Mouse (Mus musculus): ENCODE measurements around the gene Zfp935.
"Not testable (repeated sequence)": the region's sequence is repeated elsewhere in the genome, so short reads cannot be mapped to it uniquely, and the experiment has no call there.

Gene Zfp935

DNA sequence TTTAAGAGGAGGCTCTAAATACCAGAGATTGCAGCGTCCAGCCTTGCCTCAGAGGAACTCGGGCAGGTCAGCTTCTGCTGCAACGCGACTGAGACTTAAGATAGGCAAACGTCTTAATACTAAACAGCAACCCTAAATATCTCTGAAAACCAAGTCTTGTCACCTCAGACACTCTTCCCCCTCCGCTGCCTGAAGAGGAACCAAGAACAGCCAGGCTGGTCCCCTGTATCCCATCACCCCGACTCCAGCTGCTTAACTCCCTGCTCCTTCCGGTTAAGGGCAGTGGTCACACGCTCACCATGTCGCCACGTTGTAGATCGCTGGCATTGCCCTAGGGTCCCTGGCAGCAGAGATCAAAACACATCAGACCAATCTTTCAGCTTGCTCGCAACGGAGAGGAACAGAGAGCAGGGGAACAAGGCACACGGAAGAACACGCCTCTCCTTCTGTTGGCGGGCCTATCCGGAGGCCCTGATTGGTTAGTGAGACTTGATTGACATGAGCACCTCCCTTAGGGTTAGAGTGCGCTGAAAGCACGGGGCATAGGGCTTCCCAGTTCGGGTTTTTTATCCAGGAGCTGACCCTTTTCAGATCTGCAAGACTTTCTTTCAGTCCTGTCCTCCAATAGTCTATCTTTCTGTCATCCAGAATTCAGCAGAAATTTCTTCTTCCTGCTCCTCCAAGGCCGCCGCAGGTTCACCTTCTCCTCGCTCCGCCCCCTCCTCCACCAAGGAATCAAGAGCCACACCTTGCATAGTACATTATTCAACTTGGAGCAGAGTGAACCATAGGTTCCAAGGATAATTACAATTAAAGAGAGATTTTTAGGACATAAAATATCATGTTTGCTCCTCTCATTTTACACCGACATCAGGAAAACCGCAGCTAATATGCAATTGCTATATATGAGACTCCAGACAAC lies at the start of gene Zfp935:
Gene Zfp935, minus strand, starts transcription at position 323 of the 922 bp plus-strand sequence.
- DNase-seq (ENCODE audit: low spot score) = peak; percentile 70

DNA sequence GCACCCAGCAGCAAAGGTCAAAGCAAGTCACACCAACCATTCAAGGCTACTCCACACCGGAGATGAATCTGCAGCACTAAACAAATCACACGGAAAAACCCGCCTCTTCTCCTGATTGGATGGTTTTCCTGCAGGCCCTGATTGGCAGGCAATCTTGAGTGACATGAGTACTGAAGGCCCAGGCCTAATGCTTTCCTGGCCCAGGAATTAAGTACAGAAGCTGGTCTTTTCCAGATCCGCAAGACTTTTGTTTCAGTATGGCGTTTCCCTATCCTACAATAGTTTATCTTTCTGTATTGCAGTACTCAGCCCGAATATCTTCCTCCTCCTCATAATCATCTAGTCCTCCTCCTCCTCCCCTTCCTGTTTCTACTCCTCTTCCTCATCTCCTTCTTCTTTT lies 12.8 kb upstream of the Zfp935 start, which contains the start of gene Zfp934:
Gene Zfp934, minus strand, starts transcription at position 101 of the 400 bp plus-strand sequence.
- DNase-seq (ENCODE audit: low spot score) = not testable (repeated sequence)

DNA sequence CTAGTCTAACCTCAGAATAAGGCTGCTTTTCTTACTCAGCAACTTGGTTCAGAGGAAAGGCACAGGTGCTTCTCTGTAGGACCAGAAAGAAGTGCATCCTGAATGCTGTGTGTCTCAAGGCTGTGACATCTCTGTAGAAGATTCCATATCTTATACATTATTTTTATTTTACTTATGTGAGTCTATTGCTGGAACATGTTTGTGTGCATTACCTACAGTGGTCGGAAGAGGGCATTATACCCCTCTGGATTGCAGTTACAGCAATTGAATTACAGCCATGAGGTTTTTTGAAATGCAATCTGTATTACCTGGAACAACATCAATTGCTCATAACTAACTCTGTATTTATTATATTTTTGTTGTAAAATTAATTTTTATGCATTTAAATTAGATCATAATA lies 3.4 kb upstream of the Zfp935 start:
- peak; percentile 45 for DNase-seq (ENCODE audit: low spot score)

DNA sequence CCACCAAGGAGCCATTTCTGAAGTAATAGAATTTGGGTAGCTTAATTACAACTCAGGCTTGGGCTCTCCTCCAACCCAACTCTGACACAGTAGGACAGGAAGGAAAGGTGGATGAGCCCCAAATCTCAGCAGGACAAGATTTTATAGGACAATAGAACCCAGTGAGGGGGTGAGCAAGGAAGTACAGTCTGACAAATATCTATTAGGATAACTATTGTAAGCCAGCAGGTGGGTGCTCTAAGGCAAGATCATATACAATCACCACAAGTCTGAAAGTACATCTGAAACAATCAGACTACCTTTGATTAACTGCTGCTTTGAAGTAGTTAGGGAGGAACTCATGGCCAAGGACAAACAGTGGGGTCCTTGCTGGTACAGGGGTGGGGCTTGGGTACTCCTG lies 28.2 kb downstream of the Zfp935 start:
- DNase-seq (ENCODE audit: low spot score) = not testable (repeated sequence)

DNA sequence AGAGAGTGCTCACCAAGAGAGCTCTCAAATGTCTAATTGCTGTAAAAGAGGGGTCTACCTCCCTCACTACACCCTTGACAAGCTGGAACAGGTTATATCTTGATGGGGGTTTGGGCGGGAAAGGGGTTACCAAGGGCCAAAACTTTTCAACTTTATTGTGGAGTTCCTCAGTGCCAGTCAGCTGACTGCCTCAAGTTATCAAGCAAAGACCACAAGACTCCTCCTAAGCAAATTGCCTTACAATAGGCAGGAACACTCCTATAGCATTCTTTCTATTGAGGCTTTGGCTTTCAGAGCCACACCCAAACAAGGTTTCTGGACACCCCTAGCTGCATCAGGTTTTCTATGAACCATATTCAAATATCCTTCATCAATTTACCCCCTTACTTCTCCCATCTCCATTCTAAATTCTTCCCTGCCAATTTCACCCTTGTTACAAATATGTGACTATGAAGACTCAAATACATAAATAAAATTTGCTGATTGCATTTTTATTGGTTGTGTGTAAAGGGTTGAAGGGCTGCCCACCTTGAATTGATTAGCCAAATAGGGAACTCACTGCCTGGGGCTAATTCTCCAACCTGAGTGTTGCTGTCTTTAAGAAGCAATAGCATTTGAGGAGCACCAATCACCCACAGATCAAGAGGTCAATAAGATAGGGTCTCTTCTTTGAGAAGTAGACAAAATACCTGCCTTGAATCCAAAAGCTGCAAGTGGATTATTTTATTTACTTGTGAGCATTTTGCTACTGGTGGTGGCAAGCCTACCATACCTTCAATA lies 47.5 kb downstream of the Zfp935 start:
- not testable (repeated sequence) for DNase-seq (ENCODE audit: low spot score)

DNA sequence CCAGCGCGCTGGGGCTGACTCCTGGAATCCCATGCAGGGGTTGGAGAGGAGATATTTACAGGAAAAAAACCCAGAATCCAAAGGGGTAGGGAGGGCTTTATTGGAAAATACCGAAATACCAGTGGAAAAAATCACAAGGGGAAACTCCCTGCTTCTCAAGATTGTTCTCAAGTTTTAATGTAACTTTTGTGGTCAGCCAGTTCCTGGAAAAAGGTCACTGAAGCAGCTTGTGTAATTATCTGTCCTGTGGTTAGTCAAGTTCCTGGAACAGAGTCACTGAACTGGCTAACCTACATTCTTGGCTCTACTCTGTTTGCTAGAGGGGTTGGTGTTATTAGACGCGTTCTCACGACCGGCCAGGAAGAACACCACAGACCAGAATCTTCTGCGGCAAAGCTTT lies 85.7 kb downstream of the Zfp935 start:
- DNase-seq (ENCODE audit: low spot score) = not testable (repeated sequence)

DNA sequence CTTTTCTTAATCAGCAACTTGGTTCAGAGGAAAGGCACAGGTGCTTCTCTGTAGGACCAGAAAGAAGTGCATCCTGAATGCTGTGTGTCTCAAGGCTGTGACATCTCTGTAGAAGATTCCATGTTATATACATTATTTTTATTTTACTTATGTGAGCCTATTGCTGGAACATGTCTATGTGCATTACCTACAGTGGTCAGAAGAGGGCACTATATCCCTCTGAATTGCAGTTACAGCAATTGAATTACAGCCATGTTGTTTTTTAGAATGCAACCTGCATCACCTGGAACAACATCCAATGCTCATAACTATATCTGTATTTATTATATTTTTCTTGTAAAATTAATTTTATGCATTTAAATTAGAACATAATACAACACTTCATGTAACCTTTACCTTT lies 88.4 kb downstream of the Zfp935 start:
- DNase-seq (ENCODE audit: low spot score) = not testable (repeated sequence)

DNA sequence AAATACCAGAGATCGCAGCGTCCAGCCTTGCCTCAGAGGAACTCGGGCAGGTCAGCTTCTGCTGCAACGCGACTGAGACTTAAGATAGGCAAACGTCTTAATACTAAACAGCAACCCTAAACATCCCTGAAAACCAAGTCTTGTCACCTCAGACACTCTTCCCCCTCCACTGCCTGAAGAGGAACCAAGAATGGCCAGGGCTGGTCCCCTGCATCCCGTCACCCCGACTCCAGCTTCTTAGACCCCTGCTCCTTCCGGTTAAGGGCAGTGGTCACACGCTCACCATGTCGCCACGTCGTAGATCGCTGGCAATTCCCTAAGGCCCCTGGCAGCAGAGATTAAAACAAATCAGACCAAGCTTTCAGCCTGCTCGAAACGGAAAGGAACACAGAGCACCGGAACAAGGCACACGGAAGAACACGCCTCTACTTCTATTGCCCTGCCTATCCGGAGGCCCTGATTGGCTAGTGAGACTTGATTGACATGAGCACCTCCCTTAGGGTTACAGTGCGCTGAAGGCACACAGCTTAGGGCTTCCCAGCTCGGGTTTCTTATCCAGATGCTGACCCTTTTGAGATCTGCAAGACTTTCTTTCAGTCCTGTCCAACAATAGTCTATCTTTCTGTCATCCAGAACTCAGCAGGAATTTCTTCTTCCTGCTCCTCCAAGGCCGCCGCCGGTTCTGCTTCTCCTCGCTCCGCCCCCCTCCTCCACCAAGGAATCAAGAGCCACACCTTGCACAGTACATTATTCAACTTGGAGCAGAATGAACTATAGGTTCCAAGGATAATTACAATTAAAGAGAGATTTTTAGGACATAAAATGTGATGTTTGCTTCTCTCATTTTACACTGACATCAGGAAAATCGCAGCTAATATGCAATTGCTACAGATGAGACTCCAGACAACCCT lies 91.6 kb downstream of the Zfp935 start, which contains the start of gene Gm49359:
Gene Gm49359, minus strand, starts transcription at position 409 of the 911 bp plus-strand sequence.
- peak; percentile 84 for DNase-seq (ENCODE audit: low spot score)
